Mouse (Mus musculus) erythroblast, adult 5-6 weeks (primary cell): ENCODE results near the gene Acap1. TPM values are rescaled to one million over a fixed set of nuclear protein-coding genes. Genes with fewer than 3 reads are reported as not detected.
"Not testable (repeated sequence)": the region's sequence is repeated elsewhere in the genome, so short reads cannot be mapped to it uniquely, and the experiment has no call there.

ENCODE experiments used
- ATAC-seq: replicated peaks from 2 replicates; pipeline ENCODE4 v1.8.0; 2016; ENCODE audit warnings: moderate number of reproducible peaks, mild to moderate bottlenecking, moderate TSS enrichment, inconsistent platforms; ENCODE audit not compliant: poor library complexity, low FRiP score, severe bottlenecking
- total RNA-seq, 2 experiments: library from RNA; stranded (forward) in 1 of 2; stranded (reverse) in 1 of 2; fragments of 150-400 nt in 1 of 2; fragments of 200-764, 138-1000 nt in 1 of 2; gene quantifications; 2 replicates each; pipeline versions ENCODE4 v1.2.3 to v1.2.4; 2015 to 2017; ENCODE audit warnings: low replicate concordance in 2 of 2

Acap1 gene
- total RNA-seq (2015; ENCODE audit: low replicate concordance), result 9.0 and 15.7 TPM in 2 replicates
- total RNA-seq (2017; ENCODE audit: low replicate concordance), result 12.1 and 16.1 TPM in 2 replicates

DNA sequence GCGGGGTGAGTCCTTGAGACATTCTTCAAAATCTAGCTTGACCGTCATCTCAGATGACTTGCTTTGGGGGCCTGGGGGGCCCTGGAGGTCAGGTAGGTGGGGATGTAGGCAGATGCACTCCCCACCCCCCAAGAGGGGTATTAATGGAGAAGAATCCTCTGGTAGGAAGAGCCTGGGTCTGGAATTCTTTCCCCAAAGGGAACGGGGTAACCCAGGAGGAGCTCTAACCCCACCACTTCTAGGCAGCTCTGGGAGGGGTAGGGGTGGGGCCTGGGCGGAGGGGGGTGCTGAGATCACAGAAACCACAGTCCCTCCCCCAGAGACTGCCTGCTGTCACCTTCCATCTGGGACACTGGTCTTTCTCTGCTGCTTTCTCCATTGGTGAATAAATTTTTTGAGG lies at the start of gene Acap1:
TSS of gene Acap1 (minus strand) at position 249 of the 400 bp plus-strand sequence.
- no peak for ATAC-seq

DNA sequence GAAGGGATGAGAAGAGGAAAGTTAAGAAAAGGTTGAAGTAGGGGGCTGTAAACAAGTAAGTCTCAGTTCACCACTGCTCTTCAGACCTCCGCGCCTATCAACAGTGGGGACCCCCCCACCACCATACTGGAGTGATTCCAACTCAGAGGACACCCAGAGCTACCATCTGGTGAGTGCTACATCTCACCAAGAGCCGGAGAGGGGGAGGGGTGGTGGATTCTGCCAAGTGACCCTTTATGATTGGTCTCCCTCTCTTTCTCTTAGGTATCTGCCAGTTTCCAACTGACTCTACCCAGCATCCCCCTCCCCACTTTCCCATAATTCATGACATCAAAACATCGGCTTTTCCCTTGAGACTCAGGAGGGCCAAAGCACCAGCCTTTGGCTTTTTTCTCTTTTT lies 45.6 kb upstream of the Acap1 start:
- no peak for ATAC-seq

- ATAC-seq, result no peak
These were observed 44.4 kb upstream of the Acap1 start for GRCm38 (mm10) chr11:69939731-69940130.

DNA sequence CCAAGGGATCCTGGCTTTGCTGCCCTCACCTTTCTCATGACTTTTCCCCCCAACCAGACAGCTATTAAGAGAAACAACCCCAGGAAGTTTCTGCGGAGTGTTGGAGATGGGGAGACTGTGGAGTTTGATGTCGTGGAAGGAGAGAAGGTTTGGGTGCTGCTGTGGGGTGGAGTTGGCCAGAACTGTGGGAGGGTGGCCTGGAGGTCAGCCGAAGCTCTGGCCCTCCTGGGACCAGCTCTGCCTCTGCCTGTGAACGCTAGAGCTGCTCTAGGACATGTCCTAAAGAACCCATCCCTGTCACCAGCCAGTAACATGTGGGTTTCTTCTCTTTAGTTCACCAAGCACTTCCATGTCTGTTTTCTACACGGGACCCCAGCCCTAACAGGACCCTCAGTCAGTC lies 43.8 kb upstream of the Acap1 start:
- no peak for ATAC-seq

DNA sequence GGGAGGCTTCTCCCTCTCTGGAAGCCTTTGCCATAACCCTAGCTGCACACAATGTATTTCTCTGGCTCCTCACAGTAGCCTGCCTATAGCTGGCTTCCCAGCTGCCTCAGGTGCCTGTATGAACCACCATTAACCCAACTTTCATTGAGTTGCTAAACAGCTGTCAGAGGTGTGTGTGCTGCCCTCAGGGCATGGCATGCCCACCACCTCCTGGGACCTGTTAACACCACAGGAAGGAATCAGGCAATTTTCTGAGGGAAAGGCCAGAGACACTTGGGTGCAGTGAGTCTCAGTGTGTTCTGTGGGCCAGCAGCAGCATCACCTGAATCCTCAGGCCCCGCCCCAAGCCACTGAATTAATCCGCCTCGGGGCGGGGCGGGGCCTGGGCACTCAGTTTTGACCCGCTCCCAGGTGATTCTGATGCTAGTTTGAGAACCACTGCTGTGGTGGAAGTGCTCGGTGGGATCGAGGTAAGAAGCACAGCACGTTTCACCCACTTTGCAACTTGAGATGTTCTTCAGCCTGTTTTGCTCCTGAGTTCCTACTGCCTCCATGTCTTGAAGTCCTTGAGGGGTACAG lies 43.2 kb upstream of the Acap1 start:
- no peak for ATAC-seq

- ATAC-seq, result no peak
These were observed 42.5 kb upstream of the Acap1 start for GRCm38 (mm10) chr11:69937834-69938233.

- no peak for ATAC-seq
These were observed 42.0 kb upstream of the Acap1 start for GRCm38 (mm10) chr11:69937385-69937784.

GRCm38 (mm10) chr11:69936714-69937347 lies 41.5 kb upstream of the Acap1 start:
- no peak for ATAC-seq

- no peak for ATAC-seq
These were observed 40.8 kb upstream of the Acap1 start for GRCm38 (mm10) chr11:69936156-69936555.

DNA sequence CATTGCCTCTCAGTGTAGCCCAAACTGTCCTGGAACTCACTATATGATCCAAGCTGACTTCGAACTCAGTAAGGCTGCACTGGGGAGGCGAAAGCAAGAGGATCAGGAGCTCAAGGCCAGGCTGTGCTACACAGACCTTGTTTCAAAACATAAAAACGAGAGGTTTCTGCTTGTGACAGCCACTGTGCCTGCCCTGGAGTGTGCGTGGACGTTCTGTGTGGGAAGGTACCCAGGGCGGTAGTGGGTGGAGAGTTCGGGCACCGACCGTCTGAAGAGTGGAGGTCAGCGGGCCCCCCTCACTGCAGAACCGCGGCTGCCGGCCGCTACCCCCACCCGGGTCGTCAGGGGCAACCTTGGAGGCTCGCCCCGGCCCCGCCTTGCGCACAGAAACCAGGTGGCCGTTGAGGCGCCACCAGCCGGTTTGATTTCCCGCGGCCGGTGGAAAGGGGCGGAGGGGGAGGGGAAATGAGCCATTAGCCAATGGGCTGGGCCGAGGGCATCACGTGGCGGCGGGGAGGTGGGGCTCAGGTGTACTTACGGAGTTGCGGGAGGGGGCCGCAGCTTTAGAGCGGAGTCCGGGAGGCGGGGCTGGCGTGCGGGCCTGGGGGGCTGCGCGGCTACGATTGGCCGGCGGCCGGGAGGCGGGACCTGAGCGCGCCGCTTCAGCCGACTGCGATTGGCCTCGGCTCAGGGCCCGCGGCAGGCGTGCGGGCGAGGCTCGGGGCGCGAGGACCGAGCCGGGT lies 40.0 kb upstream of the Acap1 start, which contains the start of gene Ybx2:
TSS of gene Ybx2 (plus strand) at position 660 of the 743 bp plus-strand sequence.
- peak; percentile 83 for ATAC-seq

- no peak for ATAC-seq
These were observed 39.3 kb upstream of the Acap1 start for GRCm38 (mm10) chr11:69934681-69935080.

GRCm38 (mm10) chr11:69934169-69934568 lies 38.8 kb upstream of the Acap1 start:
- ATAC-seq, result peak; percentile 79

DNA sequence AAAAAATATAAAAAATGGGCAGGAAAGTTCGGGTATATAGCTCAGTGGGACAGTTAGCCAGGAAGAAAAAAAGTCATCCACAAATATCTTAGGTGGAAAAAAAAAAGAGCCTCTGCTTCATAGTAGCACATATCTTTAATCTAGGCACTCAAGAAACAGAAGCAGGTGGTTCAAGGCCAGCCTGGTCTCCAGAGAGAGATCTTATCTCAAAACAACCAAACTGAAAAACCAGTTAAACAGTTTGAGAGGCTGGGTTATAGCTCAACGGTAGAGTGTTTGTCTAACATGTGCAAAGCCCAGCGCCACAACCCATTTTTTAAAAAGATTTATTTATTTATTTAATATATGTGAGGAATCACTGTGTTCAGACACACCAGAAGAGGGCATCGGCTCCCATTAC lies 37.7 kb upstream of the Acap1 start:
- no peak for ATAC-seq

- ATAC-seq, result no peak
These were observed 36.9 kb upstream of the Acap1 start for GRCm38 (mm10) chr11:69932254-69932653.

GRCm38 (mm10) chr11:69931769-69932168 lies 36.4 kb upstream of the Acap1 start:
- ATAC-seq, result no peak

DNA sequence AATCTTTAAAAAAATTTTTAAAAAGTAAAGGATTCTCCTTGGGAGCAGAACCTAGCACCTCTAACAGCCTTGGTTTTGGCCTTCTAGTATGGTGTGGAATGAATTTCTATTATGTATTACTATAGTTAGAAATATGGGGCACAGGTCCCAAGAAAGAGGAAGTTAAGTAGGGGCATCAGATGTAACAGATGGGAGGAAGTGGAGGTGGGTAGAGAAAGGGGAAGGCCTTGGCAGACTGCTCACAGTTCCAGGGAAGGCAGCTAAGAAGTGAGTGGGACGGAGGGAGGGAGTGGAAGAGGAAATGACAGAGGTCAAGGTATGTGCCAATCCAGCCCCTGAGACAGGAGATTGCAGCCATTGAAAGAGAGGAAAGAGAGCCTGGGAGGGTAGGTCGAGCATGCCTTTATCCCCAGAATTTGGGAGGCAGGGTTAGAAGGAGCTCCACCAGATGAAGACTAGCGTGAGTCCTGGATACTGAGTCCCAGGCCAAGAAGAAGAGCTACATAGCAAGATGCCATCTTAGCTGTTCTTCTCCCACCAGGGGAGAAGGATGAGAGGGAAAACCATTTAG lies 35.7 kb upstream of the Acap1 start:
- no peak for ATAC-seq

- not testable (repeated sequence) for ATAC-seq
These were observed 34.8 kb upstream of the Acap1 start for GRCm38 (mm10) chr11:69930176-69930575.

- no peak for ATAC-seq
These were observed 34.4 kb upstream of the Acap1 start for GRCm38 (mm10) chr11:69929712-69930111.

- no peak for ATAC-seq
These were observed 32.2 kb upstream of the Acap1 start for GRCm38 (mm10) chr11:69927501-69927900.

- ATAC-seq, result no peak
These were observed 27.5 kb upstream of the Acap1 start for GRCm38 (mm10) chr11:69922796-69923195.
